Mouse (Mus musculus): ENCODE data around the gene Rnf167.
A peak's percentile ranks its signal among the peaks of the same experiment; 100 is the strongest.

- TF ChIP-seq CTCF (conservative IDR thresholded peaks at IDR 0.05; ENCODE audit: insufficient read depth, insufficient read length, low read depth, low read length) (no peak), POLR2A (IDR thresholded peaks at IDR 0.05; ENCODE audit: low read depth, low read length) (peak; percentile 67)
Measured at GRCm38 (mm10) chr11:70646691-70647650, at the start of gene Rnf167, which contains the start of gene Slc25a11.

Measured in kidney, adult 2 months (tissue).